In the genomic region with DNA sequence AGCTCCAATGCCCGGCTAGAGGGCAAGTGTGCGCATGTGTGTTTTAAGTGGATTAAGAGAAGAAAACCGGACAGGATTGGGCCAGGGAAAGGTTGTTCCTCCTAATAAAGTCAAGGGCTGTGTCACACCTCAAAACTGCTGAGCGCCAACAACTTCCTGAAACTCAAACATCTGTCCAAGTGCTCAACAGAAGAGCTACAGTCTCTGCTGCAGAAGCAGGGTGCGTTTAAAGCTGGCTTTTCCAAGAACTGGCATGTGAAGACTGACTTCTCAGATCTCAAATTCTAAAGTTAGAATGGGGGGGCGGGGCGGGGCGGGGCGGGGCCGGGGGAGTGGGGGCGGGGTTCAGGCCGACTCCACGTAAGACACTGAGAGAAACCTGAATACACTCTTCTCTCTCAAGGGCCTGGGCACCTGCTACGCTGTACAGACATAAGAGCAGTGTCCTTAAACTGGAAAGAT, we compare ENCODE assay signal across 7 mouse cellular contexts. TPM values are rescaled to one million over a fixed set of nuclear protein-coding genes. Genes with fewer than 3 reads are reported as not detected.
DNase-seq lines count a peak whose midpoint lies in the region; ATAC-seq and TF ChIP-seq lines count a peak whose summit lies in the region.

No protein-coding gene starts in this region.

- TF ChIP-seq CTCF in ES-Bruce4 (IDR thresholded peaks at IDR 0.05; ENCODE audit: low read depth, low read length): no peak

- H3K9ac ChIP-seq in ES-Bruce4 (ENCODE audit: low read depth, poor library complexity, severe bottlenecking): peak overlapping the region; percentile 17

- DNase-seq in B cell, adult 2 months: peak; percentile 27 to 32
- DNase-seq in lung, postnatal 25 days (ENCODE audit: low spot score): peak; percentile 67
- no peak for DNase-seq in T-cell, adult 2 months (ENCODE audit: low spot score)
- no peak for DNase-seq in kidney, postnatal 25 days
- DNase-seq in gastrocnemius, postnatal 25 days: no peak

- no peaks in the 10 kb centered on the region for H3K27me3 ChIP-seq in ES-Bruce4 (ENCODE audit: control insufficient read depth, insufficient read depth, low read length, poor library complexity, severe bottlenecking)

- peak overlapping the region; percentile 15; the same call in 1 of the 2 replicates for H3K4me3 ChIP-seq in ES-Bruce4 (ENCODE audit: low read depth, low read length)

- ATAC-seq in hematopoietic stem cell, adult 5-6 weeks (replicated peaks in 1 of 2; ENCODE audit: insufficient read depth in 1 of 2, low FRiP score in 2 of 2, low TSS enrichment in 1 of 2, low read depth in 1 of 2, poor library complexity in 2 of 2, severe bottlenecking in 2 of 2): peak; percentile 24 to 35; a peak in 1 of 4 replicates

- TF ChIP-seq POLR2A in ES-Bruce4 (IDR thresholded peaks at IDR 0.05; ENCODE audit: insufficient read depth, low read length): no peak

- peak overlapping the region; percentile 49 for H3K27ac ChIP-seq in ES-Bruce4 (ENCODE audit: insufficient read depth, low read length)

- no peaks in the 10 kb centered on the region for H3K36me3 ChIP-seq in ES-Bruce4 (ENCODE audit: control insufficient read depth, insufficient read depth, low read length, poor library complexity, severe bottlenecking)

- H3K9me3 ChIP-seq in ES-Bruce4 (replicated peaks; ENCODE audit: control insufficient read depth, insufficient read depth, low read length, poor library complexity, severe bottlenecking): no peaks in the 10 kb centered on the region

- peaks cover 19% of the 10 kb centered on the region for H3K4me1 ChIP-seq in ES-Bruce4 (ENCODE audit: control insufficient read depth, insufficient read depth, low read length)

- TF ChIP-seq EP300 in ES-Bruce4 (IDR thresholded peaks at IDR 0.05; ENCODE audit: insufficient read depth, low read depth, low read length): no peak

RNA-seq across cellular contexts. Expression of gene Uck2, which starts 15.7 kb away (rescaled TPM):
- polyA plus RNA-seq in ES-Bruce4 (2011; ENCODE audit: insufficient read depth, insufficient read length, low read depth, missing spikeins): 255 and 287 TPM in 2 replicates
- 145 and 161 TPM in 2 replicates for total RNA-seq in hematopoietic stem cell, adult 5-6 weeks (2017)
- total RNA-seq in gastrocnemius, postnatal 25 days (2021): 10 to 100 TPM; 16.9 to 29.3 TPM

RNA-seq across cellular contexts. Expression of gene Tmco1, which starts 38.8 kb away (rescaled TPM):
- 43.7 and 46.1 TPM in 2 replicates for polyA plus RNA-seq in ES-Bruce4 (2011; ENCODE audit: insufficient read depth, insufficient read length, low read depth, missing spikeins)
- 157 and 236 TPM in 2 replicates for total RNA-seq in hematopoietic stem cell, adult 5-6 weeks (2017)
- total RNA-seq in gastrocnemius, postnatal 25 days (2021): 10 to 100 TPM; 32.6 to 41.3 TPM

Comparison
In these comparisons a context has a peak if more than half of its experiments do, and no peak if none do; other contexts are left out.
1. DNase-seq: peak in B cell, adult 2 months (2 of 2) and lung, postnatal 25 days (single experiment); none in T-cell, adult 2 months (single experiment), kidney, postnatal 25 days (0 of 2) and gastrocnemius, postnatal 25 days (single experiment).